Mouse (Mus musculus): ENCODE results near the gene AI837181. TPM values are rescaled to one million over a fixed set of nuclear protein-coding genes. Genes with fewer than 3 reads are reported as not detected.
A peak's percentile ranks its signal among the peaks of the same experiment; 100 is the strongest.

The AI837181 gene
- total and polyA plus RNA-seq, 3 experiments, result 10.2 to 59.5 (median 29.8) TPM

- TF ChIP-seq TAL1 (conservative IDR thresholded peaks at IDR 0.05; ENCODE audit: low read depth, low read length), result no peak
- no peak for TF ChIP-seq GATA1 (IDR thresholded peaks at IDR 0.05; ENCODE audit: borderline replicate concordance, low read length)
- no peak for TF ChIP-seq CTCF (IDR thresholded peaks at IDR 0.05; ENCODE audit: low read depth, low read length)
- TF ChIP-seq POLR2AphosphoS5 (IDR thresholded peaks at IDR 0.05; ENCODE audit: insufficient replicate concordance, low read depth, low read length), result no peak
- TF ChIP-seq GATA2 (IDR thresholded peaks at IDR 0.05; ENCODE audit: borderline replicate concordance, low read depth, low read length), result no peak
- Histone ChIP-seq H3K9me3 (replicated peaks) (no peaks in the 10 kb centered on the region), H3K4me3 (ENCODE audit: low read depth, low read length) (no peak overlapping the region), H3K4me1 (ENCODE audit: insufficient read depth, low read depth, low read length) (peaks cover 52% of the 10 kb centered on the region), H3K36me3 (replicated peaks) (peaks cover 70% of the 10 kb centered on the region), H3K27me3 (ENCODE audit: insufficient read depth, low read length) (no peaks in the 10 kb centered on the region)
- ATAC-seq (ENCODE audit: extremely low read depth, insufficient number of reproducible peaks, low FRiP score, poor library complexity, severe bottlenecking) (no peak), DNase-seq (ENCODE audit: low spot score) (no peak)
These were observed 38.3 kb downstream of the AI837181 start for GRCm38 (mm10) chr19:5463212-5463611.

GRCm38 (mm10) chr19:5463791-5464562 is 39.0 kb downstream of the AI837181 start:
- TF ChIP-seq GATA1 (IDR thresholded peaks at IDR 0.05; ENCODE audit: borderline replicate concordance, low read length) (no peak), TAL1 (conservative IDR thresholded peaks at IDR 0.05; ENCODE audit: low read depth, low read length) (no peak), CTCF (IDR thresholded peaks at IDR 0.05; ENCODE audit: low read depth, low read length) (peak; percentile 89), POLR2AphosphoS5 (IDR thresholded peaks at IDR 0.05; ENCODE audit: insufficient replicate concordance, low read depth, low read length) (no peak)
- no peak for DNase-seq (ENCODE audit: low spot score)
- peaks cover 50% of the 10 kb centered on the region for H3K4me1 ChIP-seq (ENCODE audit: insufficient read depth, low read depth, low read length)
- no peaks in the 10 kb centered on the region for H3K27me3 ChIP-seq (ENCODE audit: insufficient read depth, low read length)
- H3K36me3 ChIP-seq (replicated peaks), result peaks cover 72% of the 10 kb centered on the region
- no peaks in the 10 kb centered on the region for H3K9me3 ChIP-seq (replicated peaks)
- no peak for ATAC-seq (ENCODE audit: extremely low read depth, insufficient number of reproducible peaks, low FRiP score, poor library complexity, severe bottlenecking)
- H3K4me3 ChIP-seq (ENCODE audit: low read depth, low read length), result no peak overlapping the region

GRCm38 (mm10) chr19:5465037-5465436 is 40.1 kb downstream of the AI837181 start:
- ATAC-seq (ENCODE audit: extremely low read depth, insufficient number of reproducible peaks, low FRiP score, poor library complexity, severe bottlenecking) (no peak), DNase-seq (ENCODE audit: low spot score) (no peak)
- peaks cover 3% of the 10 kb centered on the region for H3K27me3 ChIP-seq (ENCODE audit: insufficient read depth, low read length)
- H3K9me3 ChIP-seq (replicated peaks), result no peaks in the 10 kb centered on the region
- H3K4me1 ChIP-seq (ENCODE audit: insufficient read depth, low read depth, low read length), result peaks cover 40% of the 10 kb centered on the region
- H3K36me3 ChIP-seq (replicated peaks), result peaks cover 72% of the 10 kb centered on the region
- no peak for TF ChIP-seq TAL1 (conservative IDR thresholded peaks at IDR 0.05; ENCODE audit: low read depth, low read length)
- H3K4me3 ChIP-seq (ENCODE audit: low read depth, low read length), result no peak overlapping the region

GRCm38 (mm10) chr19:5466916-5467500 is 42.1 kb downstream of the AI837181 start:
- Histone ChIP-seq H3K9me3 (replicated peaks) (no peaks in the 10 kb centered on the region), H3K36me3 (replicated peaks) (peaks cover 64% of the 10 kb centered on the region), H3K4me1 (ENCODE audit: insufficient read depth, low read depth, low read length) (peaks cover 25% of the 10 kb centered on the region), H3K4me3 (ENCODE audit: low read depth, low read length) (no peak overlapping the region), H3K27me3 (ENCODE audit: insufficient read depth, low read length) (peaks cover 8% of the 10 kb centered on the region)
- DNase-seq (ENCODE audit: low spot score), result no peak
- no peak for ATAC-seq (ENCODE audit: extremely low read depth, insufficient number of reproducible peaks, low FRiP score, poor library complexity, severe bottlenecking)
- TF ChIP-seq TAL1 (conservative IDR thresholded peaks at IDR 0.05; ENCODE audit: low read depth, low read length), result no peak
- no peak for TF ChIP-seq GATA2 (IDR thresholded peaks at IDR 0.05; ENCODE audit: borderline replicate concordance, low read depth, low read length)
- no peak for TF ChIP-seq GATA1 (IDR thresholded peaks at IDR 0.05; ENCODE audit: borderline replicate concordance, low read length)
- TF ChIP-seq CTCF (IDR thresholded peaks at IDR 0.05; ENCODE audit: low read depth, low read length), result no peak
- TF ChIP-seq POLR2AphosphoS5 (IDR thresholded peaks at IDR 0.05; ENCODE audit: insufficient replicate concordance, low read depth, low read length), result no peak

- Histone ChIP-seq H3K36me3 (replicated peaks) (peaks cover 50% of the 10 kb centered on the region), H3K4me1 (ENCODE audit: insufficient read depth, low read depth, low read length) (peaks cover 23% of the 10 kb centered on the region), H3K4me3 (ENCODE audit: low read depth, low read length) (no peak within 1 kb of the TSS), H3K27me3 (ENCODE audit: insufficient read depth, low read length) (peaks cover 12% of the 10 kb centered on the region), H3K9me3 (replicated peaks) (no peaks in the 10 kb centered on the region)
- TF ChIP-seq TAL1 (conservative IDR thresholded peaks at IDR 0.05; ENCODE audit: low read depth, low read length), result no peak
- TF ChIP-seq CTCF (IDR thresholded peaks at IDR 0.05; ENCODE audit: low read depth, low read length), result no peak
- no peak for TF ChIP-seq POLR2AphosphoS5 (IDR thresholded peaks at IDR 0.05; ENCODE audit: insufficient replicate concordance, low read depth, low read length)
- TF ChIP-seq GATA1 (IDR thresholded peaks at IDR 0.05; ENCODE audit: borderline replicate concordance, low read length), result no peak
- TF ChIP-seq GATA2 (IDR thresholded peaks at IDR 0.05; ENCODE audit: borderline replicate concordance, low read depth, low read length), result no peak
- no peak for ATAC-seq (ENCODE audit: extremely low read depth, insufficient number of reproducible peaks, low FRiP score, poor library complexity, severe bottlenecking)
- DNase-seq (ENCODE audit: low spot score), result no peak
These were observed 43.4 kb downstream of the AI837181 start, which contains the start of gene Ctsw for GRCm38 (mm10) chr19:5468374-5468773. Gene Ctsw (minus strand): TSS chr19:5468507.

- Histone ChIP-seq H3K9me3 (replicated peaks) (no peaks in the 10 kb centered on the region), H3K36me3 (replicated peaks) (peaks cover 15% of the 10 kb centered on the region), H3K4me3 (ENCODE audit: low read depth, low read length) (no peak overlapping the region), H3K4me1 (ENCODE audit: insufficient read depth, low read depth, low read length) (peaks cover 26% of the 10 kb centered on the region), H3K27me3 (ENCODE audit: insufficient read depth, low read length) (peaks cover 43% of the 10 kb centered on the region)
- TF ChIP-seq GATA1 (IDR thresholded peaks at IDR 0.05; ENCODE audit: borderline replicate concordance, low read length) (no peak), TAL1 (conservative IDR thresholded peaks at IDR 0.05; ENCODE audit: low read depth, low read length) (no peak), GATA2 (IDR thresholded peaks at IDR 0.05; ENCODE audit: borderline replicate concordance, low read depth, low read length) (no peak), POLR2AphosphoS5 (IDR thresholded peaks at IDR 0.05; ENCODE audit: insufficient replicate concordance, low read depth, low read length) (no peak), CTCF (IDR thresholded peaks at IDR 0.05; ENCODE audit: low read depth, low read length) (no peak)
- DNase-seq (ENCODE audit: low spot score) (no peak), ATAC-seq (ENCODE audit: extremely low read depth, insufficient number of reproducible peaks, low FRiP score, poor library complexity, severe bottlenecking) (no peak)
These were observed 46.9 kb downstream of the AI837181 start for GRCm38 (mm10) chr19:5471846-5472245.
